Mouse (Mus musculus): ENCODE data around the gene Hoxd9.

Hoxd9 gene

DNA sequence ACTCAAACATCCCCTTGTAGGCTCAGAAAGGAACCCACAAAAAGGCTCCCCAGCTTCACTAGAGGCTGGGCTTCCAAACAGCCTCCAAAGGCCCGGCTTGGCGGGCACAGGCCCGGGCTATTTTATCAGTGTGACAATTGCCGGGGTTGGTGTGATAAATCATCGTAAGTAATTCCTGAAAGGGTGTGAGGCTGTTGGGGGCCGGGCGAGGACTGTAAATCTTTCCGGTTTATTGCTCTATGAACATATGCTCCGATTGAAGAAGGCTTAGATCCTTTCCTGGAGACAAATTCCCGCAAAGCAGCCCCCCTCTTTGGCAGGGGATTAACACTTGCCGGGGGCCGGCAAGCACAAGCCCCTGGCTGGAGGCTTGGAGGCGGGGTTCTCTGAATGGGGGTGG is 36.9 kb downstream of the Hoxd9 start:
- peak; percentile 22 for DNase-seq

DNA sequence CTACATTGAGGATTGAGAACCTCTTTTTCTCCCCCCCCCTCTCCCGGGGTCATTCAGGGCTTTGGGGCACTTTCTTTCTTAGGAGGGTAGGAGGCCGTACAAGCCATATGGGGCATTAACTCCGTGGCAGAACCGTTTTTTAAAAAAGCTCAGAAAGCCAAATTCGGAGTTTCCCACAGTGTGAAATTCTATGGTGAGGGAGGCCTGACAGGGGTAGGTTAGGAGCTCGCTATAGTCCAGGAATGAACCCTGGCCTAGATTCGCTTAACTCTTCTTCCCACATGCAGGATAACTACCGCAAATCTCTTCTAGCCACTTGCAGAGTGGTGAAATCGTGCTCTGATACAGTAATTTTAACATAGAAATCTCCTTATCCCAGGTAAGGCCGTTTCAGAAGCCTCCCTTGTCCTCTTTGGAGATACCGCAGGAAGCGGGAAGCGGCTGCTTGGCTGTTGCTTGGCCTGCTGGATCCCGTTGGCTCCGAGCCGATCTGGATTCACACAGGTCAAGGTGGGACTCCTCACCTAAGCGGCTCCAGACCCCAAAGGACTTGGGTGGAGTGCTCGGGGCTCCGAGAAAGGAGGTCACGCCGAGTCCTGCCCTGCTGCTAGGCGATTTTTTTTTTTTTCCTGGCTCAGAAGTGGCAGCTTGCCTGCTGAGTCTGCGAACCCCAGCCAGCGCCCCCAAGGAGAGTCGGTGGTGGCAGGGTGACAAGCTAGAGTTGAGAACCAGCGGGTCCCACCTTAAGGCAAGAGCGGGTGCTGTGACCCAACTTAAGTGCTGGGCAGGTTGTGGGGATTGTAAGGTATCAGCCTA is 37.7 kb downstream of the Hoxd9 start:
- peak; percentile 74 for DNase-seq

DNA sequence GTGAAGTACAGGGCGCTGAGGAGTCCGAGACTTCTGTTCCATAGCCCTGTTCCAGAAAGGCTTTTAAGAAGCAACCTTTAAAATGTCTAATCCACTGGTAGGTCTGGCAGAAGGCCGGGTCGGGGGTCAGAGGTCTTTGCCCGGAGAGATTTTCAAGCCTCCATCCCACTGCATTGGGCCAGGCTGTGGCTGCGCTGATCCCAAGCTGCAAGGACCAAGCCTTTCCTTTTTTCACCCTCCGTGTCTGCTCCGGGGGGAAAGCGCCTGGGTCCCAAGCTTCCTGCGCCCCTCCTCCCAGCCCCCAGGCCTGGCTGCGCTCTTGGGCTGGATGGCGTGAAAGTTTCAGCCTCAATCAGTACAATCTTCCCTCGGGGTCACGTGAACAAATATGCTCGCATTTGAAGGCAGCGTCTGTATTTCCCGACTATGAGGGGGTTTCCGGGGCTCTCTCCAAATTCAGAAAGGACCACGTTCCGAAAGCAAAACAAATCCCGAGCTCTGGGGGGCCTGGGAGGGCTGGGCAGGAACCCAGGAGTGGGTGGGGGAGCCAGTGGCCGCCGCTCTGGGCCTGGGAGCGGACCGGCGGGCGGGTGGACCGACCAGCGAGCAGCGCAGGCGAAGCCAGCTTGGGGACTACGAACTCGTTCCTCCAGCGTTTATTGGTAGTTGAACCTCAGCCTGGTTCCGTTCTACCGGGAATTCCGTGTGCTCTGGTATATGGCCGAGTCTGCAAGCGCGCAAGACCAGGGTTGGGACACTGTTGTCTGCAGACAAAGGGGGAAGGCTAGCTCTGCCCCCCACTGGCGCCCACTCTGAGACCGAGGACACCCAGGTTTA is 38.5 kb downstream of the Hoxd9 start:
- DNase-seq: peak; percentile 80

DNA sequence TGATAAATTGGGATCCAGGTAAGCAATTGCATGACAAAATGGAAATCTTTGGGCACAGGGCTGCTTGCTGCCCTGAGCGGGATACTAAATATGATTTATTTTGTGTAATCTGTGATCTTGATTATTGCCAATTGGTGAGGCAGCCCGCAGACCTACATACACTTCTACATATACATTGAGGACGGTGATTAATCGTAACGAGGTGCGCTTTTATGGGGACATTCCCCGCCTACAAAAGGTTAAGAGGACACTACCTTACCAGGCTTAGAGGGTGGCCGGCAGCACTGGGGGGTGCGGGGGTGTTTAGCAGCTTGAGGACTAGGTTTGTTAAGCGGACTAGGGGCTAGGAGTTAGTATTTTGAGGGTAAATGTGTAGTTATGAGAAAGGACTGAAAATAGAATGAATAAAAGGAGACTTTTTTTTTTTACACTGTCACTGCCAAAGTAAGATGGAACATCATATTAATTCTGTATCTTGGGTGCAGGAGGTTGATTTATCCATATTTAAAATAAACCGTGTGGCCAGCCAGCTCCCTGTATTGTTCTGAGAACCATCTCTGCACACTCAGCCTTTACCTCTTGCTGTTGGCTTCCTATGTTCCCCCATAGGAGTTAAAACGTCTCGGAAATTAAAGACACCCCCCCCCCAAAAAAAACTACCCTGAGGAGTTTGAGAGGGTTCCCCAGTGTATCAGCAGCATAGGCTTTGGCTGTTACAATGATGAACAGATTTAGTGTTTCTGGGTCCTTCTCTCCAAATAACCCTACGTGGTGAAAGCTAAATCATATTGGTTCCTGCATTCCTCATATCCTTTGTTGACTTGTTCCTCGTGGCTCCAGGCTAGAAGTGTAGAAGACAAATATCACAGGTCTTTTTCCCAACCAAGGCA is 39.4 kb downstream of the Hoxd9 start:
- DNase-seq: peak; percentile 66

DNA sequence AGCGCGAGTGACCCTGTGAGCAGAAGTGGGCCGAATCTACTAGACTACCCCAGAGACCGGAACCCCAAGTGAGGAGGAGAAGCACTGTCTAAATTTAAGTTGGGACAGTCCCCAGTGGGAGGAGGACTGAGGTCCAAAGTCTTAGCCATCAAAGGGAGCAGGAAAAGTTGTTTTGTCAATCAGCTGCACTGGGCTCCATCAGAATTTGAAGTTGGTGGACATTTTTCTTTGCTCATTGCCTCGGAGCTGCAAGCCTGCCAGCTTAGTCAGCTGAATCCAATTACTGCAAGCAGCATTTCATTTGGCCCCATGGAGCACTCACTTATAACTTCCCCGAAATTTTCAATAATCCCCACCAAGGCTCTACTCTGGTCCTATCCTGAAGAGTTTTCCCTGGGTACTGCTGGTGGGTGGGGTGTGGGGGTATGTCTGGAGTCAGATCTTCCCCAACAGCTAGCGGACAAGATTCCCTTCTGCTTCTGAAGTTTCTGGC is 40.1 kb downstream of the Hoxd9 start:
- DNase-seq: peak; percentile 66

DNA sequence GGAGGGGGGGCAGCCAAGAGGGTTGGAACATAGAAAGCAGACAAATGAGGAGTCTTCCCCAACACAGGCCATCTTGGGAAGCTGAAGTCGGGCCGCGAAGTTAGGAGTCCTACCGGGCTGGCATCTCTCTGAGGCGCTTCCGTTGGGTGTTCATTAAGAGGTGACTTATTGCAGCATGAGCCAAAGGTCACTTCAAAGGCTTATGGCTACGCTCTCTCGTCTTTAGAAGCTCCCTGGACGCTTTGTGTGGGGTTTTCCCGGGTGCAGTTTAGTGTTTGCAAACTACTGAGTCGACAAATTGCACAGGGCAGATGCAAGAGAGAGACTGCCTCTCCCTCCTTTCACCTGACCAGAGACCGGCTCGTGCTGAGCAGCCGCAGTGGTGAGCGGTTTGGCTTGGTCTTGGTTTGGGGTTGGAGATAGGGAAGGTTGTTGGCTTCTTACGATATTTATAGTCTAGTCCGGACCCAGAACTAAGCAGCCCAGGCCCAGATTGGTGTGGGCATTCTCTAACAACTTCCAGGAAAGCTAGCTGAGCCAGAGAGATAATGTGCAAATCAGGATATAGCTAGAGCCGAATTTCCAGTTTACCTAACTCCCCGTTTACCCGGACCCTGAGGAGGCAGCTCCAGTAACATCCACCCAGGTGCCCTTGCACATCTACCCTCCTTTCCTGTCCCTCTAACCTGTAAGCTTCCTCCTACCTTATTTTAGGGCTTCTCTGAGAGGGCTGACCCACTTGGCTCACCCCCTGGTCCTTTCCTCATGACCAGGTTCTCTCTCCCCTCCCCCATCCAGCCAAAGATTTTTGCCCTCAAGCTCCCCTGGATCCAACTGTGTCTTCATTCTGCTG is 41.3 kb downstream of the Hoxd9 start:
- DNase-seq: peak; percentile 74

DNA sequence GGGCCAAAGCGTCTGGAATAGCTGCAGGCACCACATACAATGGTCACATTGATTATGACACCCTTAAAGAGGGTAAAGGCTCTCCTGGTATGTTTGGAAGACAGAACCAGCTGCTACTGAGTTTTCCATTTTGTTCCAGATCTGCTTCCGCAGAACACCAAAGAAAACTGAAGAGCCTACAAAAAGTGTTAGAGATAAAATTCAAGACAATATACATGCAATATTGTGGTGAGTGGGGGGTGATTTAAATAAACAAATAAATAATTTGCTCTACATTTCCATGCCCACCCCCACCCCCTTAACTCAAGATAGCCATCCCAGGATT is 41.9 kb downstream of the Hoxd9 start:
- no peak for DNase-seq

DNA sequence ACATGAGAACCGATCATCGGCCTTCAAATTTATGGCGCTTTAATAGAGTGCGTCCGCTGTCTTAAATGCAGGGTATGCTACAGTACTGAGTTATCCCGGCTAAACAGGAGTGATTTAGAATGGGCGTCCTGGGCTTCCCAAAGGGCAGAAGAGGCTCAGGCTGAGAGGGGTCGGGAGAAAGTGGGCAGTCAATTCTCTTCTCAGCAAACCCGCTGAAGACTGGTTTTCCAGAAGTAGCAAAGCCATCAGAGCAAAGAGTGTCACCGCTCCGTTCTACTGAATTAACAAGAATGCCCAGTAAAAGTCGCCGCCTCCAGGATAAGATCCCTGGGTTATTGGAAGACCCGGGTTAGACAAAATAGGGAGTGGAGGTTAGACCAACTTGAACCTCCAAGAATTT is 42.3 kb downstream of the Hoxd9 start:
- DNase-seq: no peak

DNA sequence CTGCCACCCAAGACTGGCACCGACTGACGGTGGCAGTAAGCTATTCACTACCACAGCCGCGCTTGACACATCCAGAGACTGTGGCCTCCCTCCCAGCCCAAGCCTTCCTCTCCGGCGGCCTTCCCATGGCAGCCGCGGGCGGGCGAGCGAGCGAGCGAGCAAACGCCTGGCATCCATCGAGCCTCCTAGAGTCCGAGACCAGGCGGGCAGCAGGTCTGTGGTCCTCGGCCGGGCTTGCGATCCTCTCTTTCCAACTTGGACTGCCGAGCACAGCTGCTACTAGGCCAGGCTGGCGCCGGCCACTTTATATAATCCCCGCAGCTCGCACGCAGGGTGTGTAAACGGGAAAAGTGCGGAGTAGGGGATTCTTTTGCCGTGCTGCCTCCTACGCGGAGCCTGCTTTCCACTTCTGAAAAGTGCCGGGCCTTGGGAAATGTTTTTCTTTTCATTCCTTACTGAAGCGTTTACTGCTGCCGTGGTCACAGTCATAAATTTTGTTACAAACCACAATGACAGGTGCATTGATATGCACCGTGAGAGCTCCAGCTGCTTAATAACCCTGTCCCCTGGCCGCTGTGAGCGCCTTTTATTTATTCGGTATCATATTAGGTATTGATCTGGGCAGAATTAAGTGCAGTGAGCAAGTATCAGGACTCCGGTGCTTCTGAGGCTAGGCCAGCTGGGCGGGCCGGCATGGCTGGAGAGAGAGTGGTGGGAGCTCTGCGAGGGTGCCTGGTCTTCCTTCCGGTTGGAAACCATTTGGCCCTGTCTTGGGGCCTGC is 43.0 kb downstream of the Hoxd9 start:
- no peak for DNase-seq

DNA sequence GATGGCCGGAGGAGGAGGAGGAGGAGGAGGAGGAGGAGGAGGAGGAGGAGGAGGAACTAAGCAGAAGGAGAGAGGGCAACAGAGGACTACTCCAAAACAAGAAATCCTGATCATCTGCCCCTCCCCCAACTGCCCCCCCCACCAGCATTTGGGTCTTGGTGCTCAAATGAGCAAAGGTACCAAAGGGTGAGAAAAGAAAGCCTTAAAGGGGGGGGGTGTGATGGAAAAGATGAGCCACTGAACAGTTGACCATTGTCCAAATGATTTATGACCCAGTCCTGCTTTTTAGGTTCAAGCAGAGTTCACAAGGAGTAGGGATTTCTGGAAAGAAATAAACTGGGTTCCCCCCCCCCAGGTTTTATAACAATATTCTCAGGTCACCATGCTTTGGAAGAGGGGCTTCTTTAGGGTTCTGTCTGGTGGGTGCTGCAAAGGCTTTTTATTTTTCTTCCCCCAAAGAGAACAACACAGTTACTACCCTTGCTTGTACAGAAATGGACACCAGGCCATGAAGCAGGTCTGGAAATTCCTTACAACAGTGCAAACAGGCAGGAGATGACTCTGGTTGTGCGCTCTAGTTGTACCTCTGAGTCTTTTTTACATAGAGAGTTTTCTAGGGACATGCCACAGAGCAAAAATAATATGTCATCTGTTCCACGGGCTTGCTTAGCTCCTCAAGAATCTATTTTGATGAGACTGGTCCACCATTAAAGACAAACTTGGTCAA is 43.9 kb downstream of the Hoxd9 start:
- no peak for DNase-seq

DNA sequence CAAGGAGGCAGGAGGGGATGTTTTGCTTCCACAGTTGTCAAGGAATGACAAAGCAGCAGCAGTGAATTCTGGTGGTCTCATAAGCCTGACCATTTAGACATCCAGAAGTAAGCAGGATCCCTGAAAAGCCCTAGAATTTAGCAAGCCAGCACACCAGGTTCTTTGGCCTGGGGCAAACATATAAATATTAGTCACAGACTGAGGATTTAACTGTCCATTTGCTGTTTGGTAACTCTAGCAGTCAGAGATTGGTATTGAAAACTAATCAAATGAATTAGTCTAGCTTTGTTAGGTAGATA is 44.4 kb downstream of the Hoxd9 start:
- no peak for DNase-seq

DNA sequence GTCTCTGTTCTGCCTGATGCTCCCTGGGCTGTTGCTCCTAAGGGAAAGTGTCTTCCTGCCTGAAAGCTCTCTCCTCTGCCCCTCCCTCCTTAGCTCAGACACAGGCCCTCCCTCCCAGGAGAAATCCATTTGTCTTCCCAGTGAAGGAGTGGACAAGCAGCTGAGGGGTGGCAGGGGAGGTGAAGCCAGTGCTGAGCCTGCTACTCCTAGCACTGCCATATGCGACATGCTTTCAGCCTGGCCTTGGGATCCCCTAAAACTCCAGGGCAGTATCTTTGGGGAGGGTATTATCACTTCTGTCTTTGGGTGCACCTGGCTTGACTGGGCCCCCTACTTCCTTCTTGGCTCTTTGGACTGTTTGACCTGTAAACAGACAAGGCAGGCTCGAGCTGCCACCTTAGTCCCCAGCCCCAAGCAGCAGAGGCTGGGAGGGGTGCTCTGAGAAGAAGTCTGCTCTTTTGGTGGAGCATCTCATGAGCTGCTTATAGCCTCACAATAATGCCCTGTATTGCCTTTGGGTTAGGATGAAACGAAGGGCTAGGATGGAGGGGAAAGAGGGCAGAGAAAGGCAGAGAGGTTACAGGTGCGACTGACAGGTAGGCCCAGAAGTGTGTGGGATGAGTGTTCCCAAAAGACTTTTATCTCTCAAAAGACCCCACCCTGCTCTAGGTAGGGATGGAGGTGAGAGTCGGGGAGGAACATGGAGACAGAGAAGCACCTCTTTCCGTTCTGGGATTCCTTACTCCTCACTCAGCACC is 48.2 kb downstream of the Hoxd9 start:
- peak; percentile 58 for DNase-seq

DNA sequence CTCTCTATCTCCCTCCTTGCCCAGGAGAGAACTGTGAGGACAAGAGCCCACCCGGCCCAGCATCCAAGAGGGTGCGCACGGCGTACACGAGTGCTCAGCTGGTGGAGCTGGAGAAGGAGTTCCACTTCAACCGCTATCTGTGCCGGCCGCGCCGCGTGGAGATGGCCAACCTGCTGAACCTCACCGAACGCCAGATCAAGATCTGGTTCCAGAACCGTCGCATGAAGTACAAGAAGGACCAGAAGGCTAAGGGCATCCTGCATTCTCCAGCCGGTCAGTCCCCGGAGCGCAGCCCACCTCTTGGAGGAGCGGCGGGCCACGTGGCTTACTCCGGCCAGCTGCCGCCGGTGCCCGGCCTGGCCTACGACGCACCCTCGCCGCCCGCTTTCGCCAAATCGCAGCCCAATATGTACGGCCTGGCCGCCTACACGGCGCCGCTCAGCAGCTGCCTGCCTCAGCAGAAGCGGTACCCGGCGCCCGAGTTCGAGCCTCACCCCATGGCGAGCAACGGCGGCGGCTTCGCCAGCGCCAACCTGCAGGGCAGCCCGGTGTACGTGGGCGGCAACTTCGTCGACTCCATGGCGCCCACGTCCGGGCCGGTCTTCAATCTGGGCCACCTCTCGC is 48.9 kb downstream of the Hoxd9 start:
- no peak for DNase-seq

DNA sequence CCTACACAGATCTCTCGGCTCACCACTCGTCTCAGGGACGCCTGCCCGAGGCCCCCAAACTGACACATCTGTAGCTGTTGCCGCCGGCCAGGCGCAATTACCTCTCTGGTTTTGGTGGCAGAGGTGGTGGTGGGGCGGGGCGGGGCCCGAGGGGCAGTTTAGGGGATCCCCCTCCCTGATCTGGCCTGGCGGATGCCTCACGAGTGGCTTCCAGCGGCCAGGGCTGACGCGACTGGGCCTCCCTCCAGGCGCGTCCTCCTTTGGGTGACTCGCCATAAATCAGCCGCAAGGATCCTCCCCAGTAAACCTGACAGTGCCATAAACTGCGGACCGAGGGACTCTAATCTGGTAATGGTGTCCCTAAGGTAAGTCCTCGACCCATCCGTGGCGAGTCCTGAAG is 49.5 kb downstream of the Hoxd9 start:
- no peak for DNase-seq

DNA sequence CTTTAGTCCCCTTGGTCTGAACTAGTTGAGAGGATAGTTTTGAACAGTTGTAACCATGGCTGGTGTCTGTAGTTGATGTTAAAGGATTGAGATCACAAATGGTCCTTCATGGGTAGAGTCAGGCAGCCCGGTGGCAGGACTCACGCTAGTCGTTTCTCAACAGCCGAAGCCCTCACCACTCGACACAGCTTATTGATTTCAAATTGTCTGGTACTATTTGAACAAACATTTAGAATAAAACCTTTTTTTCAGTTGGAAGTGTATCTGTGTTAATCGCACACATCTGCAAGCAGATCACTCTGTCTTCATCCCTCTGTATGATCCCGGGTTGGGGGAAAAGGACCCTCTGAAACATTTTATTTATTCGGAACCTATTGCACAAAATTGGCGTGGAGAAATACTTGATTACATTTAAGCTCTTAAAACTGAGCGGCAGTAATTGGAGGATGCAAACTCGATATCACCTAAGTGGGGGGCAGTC is 50.2 kb downstream of the Hoxd9 start:
- no peak for DNase-seq

DNA sequence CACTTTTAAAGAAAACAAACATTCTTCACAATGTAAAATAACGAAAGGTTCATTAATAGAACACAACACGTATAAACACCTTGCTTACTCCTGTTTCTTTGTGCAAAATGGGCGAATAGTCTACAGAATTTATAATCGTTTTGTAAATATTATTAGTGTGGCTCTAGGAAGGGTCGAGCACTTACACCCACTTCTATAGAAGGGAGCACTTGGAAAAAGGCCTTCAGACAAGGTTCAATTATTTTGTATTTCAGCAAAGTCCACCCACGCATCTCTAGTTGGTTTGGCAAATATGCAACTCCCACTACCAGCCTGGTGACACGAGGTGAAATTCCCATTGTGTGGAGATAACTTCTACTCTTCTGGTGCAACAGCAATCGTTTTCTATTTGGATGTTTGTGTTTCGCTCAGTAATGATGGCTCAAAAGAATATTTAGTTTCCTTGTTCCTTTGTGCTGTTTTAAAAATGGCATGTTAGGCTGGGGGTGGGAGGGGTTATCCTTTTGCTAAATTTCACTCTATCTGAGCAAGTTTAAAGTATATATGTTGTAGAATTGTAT is 51.0 kb downstream of the Hoxd9 start:
- DNase-seq: no peak

DNA sequence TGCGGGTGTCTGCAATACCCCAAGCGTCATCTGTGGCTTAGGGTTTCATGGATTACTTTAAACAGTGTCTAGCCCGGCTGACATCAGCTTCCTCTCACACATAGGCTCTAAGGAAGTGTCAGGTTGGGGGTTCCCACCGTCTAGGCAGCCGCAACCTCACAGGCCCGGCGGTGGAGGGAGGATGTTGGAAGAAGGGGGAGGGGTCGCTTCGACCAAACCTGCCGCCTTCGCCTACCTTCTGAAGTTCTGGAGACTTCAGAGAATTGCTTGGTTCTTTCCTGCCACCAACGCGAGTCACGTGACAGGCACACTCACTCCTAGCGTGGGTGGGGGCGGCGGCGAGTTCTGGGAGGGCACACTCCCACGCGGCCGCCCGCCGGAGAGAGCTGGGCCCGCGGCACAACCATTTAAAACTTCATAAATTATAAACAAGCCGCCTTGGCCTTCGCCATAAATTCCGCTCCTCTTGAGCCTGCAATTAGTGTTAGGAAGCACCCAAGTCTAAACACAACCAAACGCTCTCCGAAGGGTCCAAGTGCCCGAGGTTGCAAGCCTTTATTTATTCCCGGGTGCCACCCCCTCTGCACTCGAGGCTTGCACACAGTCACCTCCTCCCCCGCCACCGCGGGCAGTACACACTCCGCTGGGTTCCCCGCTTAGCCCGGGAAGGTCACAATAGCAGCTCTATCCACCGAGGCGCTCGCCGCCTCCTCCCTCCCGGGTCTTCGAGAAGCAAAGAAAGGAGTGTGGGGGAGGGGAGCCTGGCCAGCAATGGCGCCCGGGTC is 52.0 kb downstream of the Hoxd9 start:
- peak; percentile 78 for DNase-seq

All from heart, adult 11 months (tissue).